Mouse (Mus musculus) midbrain, embryonic 11.5 days (tissue): ENCODE results near the gene Runx1. TPM values are rescaled to one million over a fixed set of nuclear protein-coding genes. Genes with fewer than 3 reads are reported as not detected.

ENCODE experiments used
- ATAC-seq: fragments of 200-750 bp; cut with Nextera tagmentation; 2 replicates; pipeline ENCODE4 v1.8.0; 2017; ENCODE audit warnings: moderate TSS enrichment, moderate library complexity; ENCODE audit not compliant: low FRiP score
- DNase-seq: peaks from one replicate; pipeline ENCODE4 v3.0.0; 2015; ENCODE audit warnings: low spot score; ENCODE audit errors: missing footprints
- H3K27ac ChIP-seq: fragments of 300-500 bp; sonication (generic); 2 replicates; pipeline ENCODE4 v1.5.1; 2014; ENCODE audit warnings: low read depth, low read length
- H3K27me3 ChIP-seq: fragments of 300-500 bp; sonication (generic); 2 replicates; pipeline ENCODE4 v1.6.1; 2014; ENCODE audit warnings: mild to moderate bottlenecking, low read length, moderate library complexity, mixed read lengths; ENCODE audit not compliant: control insufficient read depth, insufficient read depth
- H3K36me3 ChIP-seq: fragments of 300-500 bp; sonication (generic); 2 replicates; pipeline ENCODE4 v1.6.1; 2014; ENCODE audit warnings: mild to moderate bottlenecking, low read length, moderate library complexity, mixed read lengths; ENCODE audit not compliant: control insufficient read depth, insufficient read depth
- H3K4me1 ChIP-seq: fragments of 300-500 bp; sonication (generic); 2 replicates; pipeline ENCODE4 v1.6.1; 2014; ENCODE audit warnings: low read length; ENCODE audit not compliant: control insufficient read depth, insufficient read depth
- H3K4me2 ChIP-seq: fragments of 300-500 bp; sonication (generic); 2 replicates; pipeline ENCODE4 v1.6.1; 2014; ENCODE audit warnings: mild to moderate bottlenecking, moderate library complexity
- H3K4me3 ChIP-seq: fragments of 300-500 bp; sonication (generic); 2 replicates; pipeline ENCODE4 v1.5.1; 2014; ENCODE audit warnings: low read depth, low read length
- H3K9ac ChIP-seq: fragments of 300-500 bp; sonication (generic); 2 replicates; pipeline ENCODE4 v1.6.1; 2014; ENCODE audit warnings: low read length
- H3K9me3 ChIP-seq: fragments of 300-500 bp; sonication (generic); 2 replicates; pipeline ENCODE4 v1.6.1; 2016; ENCODE audit warnings: low read length; ENCODE audit not compliant: control insufficient read depth
- WGBS: fragments of 180-500 bp; shearing (Covaris S2); extraction: QIAGEN DNeasy Blood & Tissue Kit; methylation state at CpG from one replicate; pipeline ENCODE4 v1.1.7; 2014; 5-methylcytosine and 5-hydroxymethylcytosine counted together
- polyA plus RNA-seq: library from polyadenylated mRNA; unstranded; fragments of >200 nt; fragmentation: Nextera tagmentation; extraction: Ambion mirVana; gene quantifications from 2 replicates; pipeline ENCODE4 v1.2.1, GENCODE M21; 2014

Runx1 gene
- polyA plus RNA-seq, 1 experiment from 2014 or later = 0.93 TPM

- no peak for DNase-seq
- 85% methylated on average over 8 of the region's 8 CpGs for WGBS
- H3K36me3 ChIP-seq = no peaks in the 10 kb centered on the region
Observed at GRCm38 (mm10) chr16:92810568-92811240, 15.2 kb downstream of the Runx1 start.

DNA sequence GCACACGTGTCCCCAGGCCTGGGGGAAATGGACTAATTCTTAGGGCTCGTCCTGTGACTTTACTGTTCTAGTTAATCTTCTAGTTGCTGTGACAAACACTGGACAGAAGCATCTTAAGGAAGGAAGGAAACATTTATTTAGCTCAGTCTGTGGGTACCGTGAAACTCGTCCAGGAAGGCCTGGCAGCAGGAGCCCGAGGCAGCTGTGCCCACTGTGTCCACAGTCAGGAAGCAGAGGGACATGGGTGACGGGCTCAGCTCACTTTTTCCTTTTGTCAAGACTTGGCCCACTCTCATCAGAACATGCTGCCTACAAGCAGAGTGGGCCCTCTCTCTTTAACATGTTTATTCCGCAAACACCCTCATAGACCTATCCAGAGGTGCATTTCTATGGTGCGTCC, 18.2 kb downstream of the Runx1 start:
- Histone ChIP-seq H3K27ac (no peak overlapping the region), H3K9ac (no peak overlapping the region), H3K9me3 (no peaks in the 10 kb centered on the region), H3K4me1 (no peaks in the 10 kb centered on the region), H3K4me2 (no peak overlapping the region), H3K27me3 (no peaks in the 10 kb centered on the region), H3K36me3 (no peaks in the 10 kb centered on the region), H3K4me3 (no peak overlapping the region)
- 91% methylated on average over 8 of the region's 8 CpGs for WGBS
- no peak for ATAC-seq
- no peak for DNase-seq

More at GRCm38 (mm10) chr16:92810568-92811240, 15.2 kb downstream of the Runx1 start:
- Histone ChIP-seq H3K9me3 (no peaks in the 10 kb centered on the region), H3K27me3 (no peaks in the 10 kb centered on the region), H3K4me2 (no peak overlapping the region), H3K9ac (no peak overlapping the region), H3K4me1 (no peaks in the 10 kb centered on the region), H3K4me3 (no peak overlapping the region), H3K27ac (no peak overlapping the region)
- no peak for ATAC-seq

DNA sequence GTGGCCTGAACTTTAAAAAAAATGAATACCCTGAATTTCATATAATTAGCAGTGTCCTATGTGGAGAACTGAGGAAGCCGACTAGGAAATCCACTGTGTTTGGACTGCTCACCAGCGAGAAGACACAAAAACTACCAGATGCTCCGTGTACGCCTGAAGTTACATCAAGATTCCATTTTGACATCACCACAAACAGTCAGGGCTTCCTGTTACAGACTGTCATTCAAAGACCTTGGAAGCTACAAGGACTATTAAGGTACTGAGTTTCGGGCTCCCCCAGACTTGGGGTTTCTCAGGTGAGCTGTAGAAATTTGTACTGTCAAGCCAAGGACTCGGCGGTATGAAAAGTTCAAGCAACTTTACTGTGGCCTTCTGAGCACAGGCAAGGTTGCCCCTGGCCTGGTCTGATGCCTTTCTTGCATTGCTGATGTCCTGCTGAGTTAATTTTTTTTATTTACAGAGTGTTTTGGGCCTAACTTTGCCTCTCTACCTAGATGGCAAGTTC, 22.8 kb downstream of the Runx1 start:
- Histone ChIP-seq H3K9ac (no peak overlapping the region), H3K9me3 (no peaks in the 10 kb centered on the region), H3K27ac (no peak overlapping the region), H3K36me3 (no peaks in the 10 kb centered on the region), H3K4me2 (no peak overlapping the region), H3K27me3 (no peaks in the 10 kb centered on the region), H3K4me1 (no peaks in the 10 kb centered on the region), H3K4me3 (no peak overlapping the region)
- 90% methylated on average over 7 of the region's 7 CpGs for WGBS
- DNase-seq = no peak
- ATAC-seq = no peak

DNA sequence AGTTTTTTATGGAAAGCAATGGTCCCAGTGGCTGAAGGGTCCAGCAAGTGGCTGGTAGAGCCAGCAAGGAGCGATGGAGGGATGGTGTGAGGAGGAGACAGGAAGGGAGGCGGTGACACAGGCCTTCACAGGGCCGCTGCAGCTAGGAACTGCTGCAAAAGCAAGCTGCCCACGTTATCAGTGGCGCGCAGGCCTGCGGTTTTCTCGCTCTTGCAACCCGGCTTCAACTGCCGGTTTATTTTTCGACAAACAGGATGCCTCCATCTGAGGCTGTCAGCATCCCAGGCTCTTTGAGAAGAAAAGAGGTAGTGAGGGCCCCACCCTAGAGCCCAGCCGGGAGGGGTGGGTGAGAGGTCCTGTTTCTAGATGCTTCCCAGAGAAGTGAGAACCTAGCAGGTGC, 24.4 kb downstream of the Runx1 start:
- Histone ChIP-seq H3K27ac (no peak overlapping the region), H3K9ac (no peak overlapping the region), H3K4me2 (no peak overlapping the region), H3K27me3 (no peaks in the 10 kb centered on the region), H3K4me3 (no peak overlapping the region), H3K4me1 (no peaks in the 10 kb centered on the region), H3K36me3 (no peaks in the 10 kb centered on the region), H3K9me3 (no peaks in the 10 kb centered on the region)
- ATAC-seq = no peak
- WGBS = 78% methylated on average over 12 of the region's 12 CpGs
- DNase-seq = no peak

DNA sequence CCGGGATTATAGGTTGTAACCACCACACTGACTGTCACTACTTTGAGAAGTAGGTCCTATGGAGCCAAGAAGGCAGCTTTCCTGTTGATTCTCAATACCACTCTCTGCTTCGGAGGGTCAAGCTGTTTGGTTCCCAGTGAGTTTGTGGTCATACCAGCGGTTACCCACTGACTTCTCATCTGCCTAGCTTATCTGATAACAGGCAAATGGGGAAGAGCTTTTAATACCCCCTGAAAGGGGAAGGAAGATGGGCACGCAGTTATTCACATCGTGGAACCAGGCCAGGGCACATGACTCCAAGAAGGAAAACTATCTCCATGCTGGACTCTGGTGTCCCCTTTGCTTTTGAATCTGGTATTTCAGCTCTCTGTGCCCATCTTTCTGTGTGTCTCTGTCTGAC, 25.1 kb downstream of the Runx1 start:
- no peak for DNase-seq
- Histone ChIP-seq H3K4me2 (no peak overlapping the region), H3K4me1 (no peaks in the 10 kb centered on the region), H3K9me3 (no peaks in the 10 kb centered on the region), H3K27me3 (no peaks in the 10 kb centered on the region), H3K4me3 (no peak overlapping the region), H3K27ac (no peak overlapping the region), H3K9ac (no peak overlapping the region), H3K36me3 (no peaks in the 10 kb centered on the region)
- ATAC-seq = no peak
- WGBS = 80% methylated on average over 5 of the region's 5 CpGs

DNA sequence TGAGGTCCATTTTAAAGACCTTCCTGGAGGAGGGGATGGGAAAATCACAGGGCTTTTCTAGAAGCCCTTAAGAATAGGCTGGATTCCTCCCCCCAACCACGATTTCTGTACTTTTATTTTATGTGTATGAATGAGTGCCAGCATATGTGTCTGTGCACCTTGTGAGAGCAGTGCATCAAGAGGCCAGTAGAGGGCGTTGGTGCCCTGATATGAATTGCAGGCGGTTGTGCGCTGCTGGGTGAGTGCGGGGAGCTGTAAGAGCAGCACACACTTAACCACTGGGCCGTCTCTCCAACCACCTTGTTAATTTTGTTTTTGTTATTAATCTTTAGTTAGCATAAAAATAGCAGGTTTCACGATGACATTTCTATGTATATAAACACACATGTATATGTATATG, 26.0 kb downstream of the Runx1 start:
- ATAC-seq (no peak), DNase-seq (no peak)
- Histone ChIP-seq H3K4me3 (no peak overlapping the region), H3K36me3 (no peaks in the 10 kb centered on the region), H3K9ac (no peak overlapping the region), H3K4me1 (no peaks in the 10 kb centered on the region), H3K9me3 (no peaks in the 10 kb centered on the region), H3K4me2 (no peak overlapping the region), H3K27me3 (no peaks in the 10 kb centered on the region), H3K27ac (no peak overlapping the region)
- 92% methylated on average over 7 of the region's 7 CpGs for WGBS

DNA sequence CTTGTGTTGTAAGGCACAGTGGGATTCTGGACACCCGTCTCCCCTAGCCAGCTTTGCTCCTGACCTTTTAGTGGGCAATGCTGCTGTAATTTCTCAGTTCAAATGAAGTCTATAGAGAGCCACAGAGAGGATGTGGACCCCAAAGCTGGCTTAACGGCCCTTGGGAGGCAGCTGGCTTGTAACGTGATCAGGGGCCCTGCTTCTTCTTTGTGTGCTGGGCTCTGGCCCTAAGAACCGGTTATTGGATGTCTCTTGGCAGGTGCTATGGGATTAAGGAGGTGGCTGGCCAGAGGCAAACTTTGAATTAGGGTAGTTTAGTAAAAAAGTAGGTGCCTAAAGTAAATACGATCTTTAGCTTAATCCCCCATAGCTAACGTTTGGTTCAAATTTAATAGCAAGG, 31.8 kb downstream of the Runx1 start:
- Histone ChIP-seq H3K9ac (no peak overlapping the region), H3K4me3 (no peak overlapping the region), H3K4me2 (no peak overlapping the region), H3K9me3 (no peaks in the 10 kb centered on the region), H3K27me3 (no peaks in the 10 kb centered on the region), H3K4me1 (peaks cover 7% of the 10 kb centered on the region), H3K36me3 (no peaks in the 10 kb centered on the region), H3K27ac (no peak overlapping the region)
- 14% methylated on average over 6 of the region's 6 CpGs for WGBS
- DNase-seq (no peak), ATAC-seq (no peak)

DNA sequence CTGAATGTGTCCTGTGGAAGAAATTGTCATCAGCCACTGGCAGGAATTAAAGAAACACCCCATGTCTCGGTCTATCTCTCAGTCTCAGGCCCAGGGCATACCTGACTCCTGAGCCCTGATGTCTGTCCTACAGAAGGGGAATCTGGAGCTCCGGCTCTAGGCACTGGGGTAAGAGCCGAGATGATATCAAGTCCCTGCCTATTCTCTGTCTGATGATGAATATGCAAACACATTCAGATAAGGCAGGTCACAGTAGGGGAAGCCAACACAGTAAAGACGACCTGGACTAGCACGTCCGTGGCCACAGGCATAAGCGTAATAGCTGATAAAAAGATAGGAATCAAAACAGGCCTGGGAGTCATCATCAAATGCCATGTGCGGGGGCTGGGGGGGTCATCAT, 32.2 kb downstream of the Runx1 start:
- no peaks in the 10 kb centered on the region for H3K27me3 ChIP-seq
- WGBS = 65% methylated on average over 8 of the region's 8 CpGs
- peaks cover 7% of the 10 kb centered on the region for H3K4me1 ChIP-seq
- ATAC-seq (no peak), DNase-seq (no peak)
- H3K9ac ChIP-seq = no peak overlapping the region
- H3K4me2 ChIP-seq = no peak overlapping the region
- H3K9me3 ChIP-seq = no peaks in the 10 kb centered on the region
- no peak overlapping the region for H3K4me3 ChIP-seq
- no peak overlapping the region for H3K27ac ChIP-seq
- no peaks in the 10 kb centered on the region for H3K36me3 ChIP-seq

DNA sequence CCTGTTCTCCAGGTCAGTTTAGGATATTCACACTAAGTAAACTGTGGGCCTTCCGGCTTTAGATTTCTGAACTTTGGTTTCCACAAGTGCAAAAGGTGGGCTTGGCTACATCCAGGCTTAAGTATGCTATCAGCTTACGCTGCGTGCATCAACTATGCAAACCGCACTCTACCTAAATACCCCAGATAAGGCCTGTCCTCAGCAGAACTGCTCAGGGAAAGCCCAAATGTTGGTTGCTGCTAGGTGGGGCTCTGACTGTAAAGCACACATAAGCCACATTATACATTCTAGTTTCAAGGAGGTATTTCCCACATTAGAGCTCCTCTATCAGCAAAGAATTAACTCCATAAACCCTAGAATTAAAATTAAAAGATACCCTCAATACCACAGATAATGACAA, 33.0 kb downstream of the Runx1 start:
- DNase-seq = no peak
- ATAC-seq = no peak
- Histone ChIP-seq H3K27me3 (no peaks in the 10 kb centered on the region), H3K9ac (no peak overlapping the region), H3K4me1 (peaks cover 7% of the 10 kb centered on the region), H3K4me2 (no peak overlapping the region), H3K36me3 (no peaks in the 10 kb centered on the region), H3K9me3 (no peaks in the 10 kb centered on the region), H3K27ac (no peak overlapping the region), H3K4me3 (no peak overlapping the region)
- WGBS = 88% methylated on average over 4 of the region's 4 CpGs
